ENCODE assay signal across 21 mouse cellular contexts in the genomic region with DNA sequence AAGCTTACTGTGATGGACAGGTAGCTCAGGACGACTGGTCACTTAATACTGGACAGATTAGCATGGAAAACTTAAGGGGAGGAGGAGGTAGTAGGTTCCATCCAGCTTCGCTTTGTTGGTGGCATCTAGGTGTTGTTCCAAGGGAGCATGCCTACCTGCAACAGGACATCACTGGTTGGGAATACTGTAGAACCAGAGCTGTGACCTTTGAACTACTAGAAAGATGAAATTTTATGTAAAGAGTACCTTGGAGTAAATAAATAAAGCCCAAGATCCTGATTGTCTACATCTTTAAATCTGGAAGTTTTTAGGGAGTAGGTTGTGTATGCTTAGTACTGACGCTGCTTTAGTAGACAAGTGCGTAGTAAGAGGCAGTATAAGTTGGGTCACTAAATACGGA. TPM values are rescaled to one million over a fixed set of nuclear protein-coding genes. Genes with fewer than 3 reads are reported as not detected.
DNase-seq lines count a peak whose midpoint lies in the region; ATAC-seq and TF ChIP-seq lines count a peak whose summit lies in the region.
"Had no signal": no experiment of that assay in that cellular context is flagged by ENCODE, and none has a peak within 500 bp of the region (broad histone marks: within the 10 kb centered on the region; RNA-seq: fewer than 3 reads in every experiment).

No protein-coding gene starts in this region.

- peaks cover 52% of the 10 kb centered on the region for H3K4me1 ChIP-seq in erythroblast, embryonic 14.5 days (ENCODE audit: control insufficient read depth)
- peaks cover 19% of the 10 kb centered on the region for H3K4me1 ChIP-seq in lung, embryonic 16.5 days (replicated peaks; ENCODE audit: control insufficient read depth, insufficient read depth, low read length)
- peaks cover 12% of the 10 kb centered on the region for H3K4me1 ChIP-seq in embryonic fibroblast, embryonic 13.5 days (ENCODE audit: control insufficient read depth, insufficient read depth, low read length)
- H3K4me1 ChIP-seq in hindbrain, postnatal 0 days (ENCODE audit: insufficient read depth, low read length), result peaks cover 12% of the 10 kb centered on the region

- no peak for ATAC-seq in erythroblast, adult 5-6 weeks (replicated peaks; ENCODE audit: low FRiP score, poor library complexity, severe bottlenecking)
- no peak for ATAC-seq in lung, embryonic 16.5 days (ENCODE audit: low read depth)
- no peak for ATAC-seq in hindbrain, postnatal 0 days
- ATAC-seq in frontal cortex, adult (ENCODE audit: low TSS enrichment), result no peak
- ATAC-seq in megakaryocyte-erythroid progenitor cell, adult 5-6 weeks (replicated peaks; ENCODE audit: low FRiP score, low TSS enrichment, poor library complexity, severe bottlenecking), result no peak
- ATAC-seq: forebrain, embryonic 16.5 days; inflammation-experienced regulatory T-cells, adult 6 months had no signal

- H3K4me3 ChIP-seq in erythroblast, embryonic 14.5 days (replicated peaks), result peak overlapping the region; percentile 33
- no peak overlapping the region for H3K4me3 ChIP-seq in lung, embryonic 16.5 days (ENCODE audit: low read length)
- H3K4me3 ChIP-seq in embryonic fibroblast, embryonic 13.5 days (ENCODE audit: insufficient read depth, low read length), result peak overlapping the region; percentile 91
- no peak overlapping the region for H3K4me3 ChIP-seq in hindbrain, postnatal 0 days (ENCODE audit: low read length)
- H3K4me3 ChIP-seq: gastrocnemius, adult 2 months; heart, embryonic 15.5 days; hindbrain, embryonic 10.5 days; layer of hippocampus, adult 2 months; neural tube, embryonic 13.5 days had no signal

- no peaks in the 10 kb centered on the region for H3K27me3 ChIP-seq in erythroblast, embryonic 14.5 days (ENCODE audit: control insufficient read depth)
- H3K27me3 ChIP-seq in lung, embryonic 16.5 days (ENCODE audit: control insufficient read depth, insufficient read depth, low read depth, low read length), result no peaks in the 10 kb centered on the region
- H3K27me3 ChIP-seq in hindbrain, postnatal 0 days (ENCODE audit: insufficient read depth, low read length), result no peaks in the 10 kb centered on the region
- H3K27me3 ChIP-seq: heart, embryonic 15.5 days; neural tube, embryonic 13.5 days had no signal

- H3K4me2 ChIP-seq in lung, embryonic 16.5 days (ENCODE audit: low read depth, low read length), result no peak overlapping the region
- no peak overlapping the region for H3K4me2 ChIP-seq in hindbrain, postnatal 0 days (ENCODE audit: low read depth, low read length)
- H3K4me2 ChIP-seq: heart, embryonic 15.5 days had no signal

- TF ChIP-seq POLR2A in embryonic fibroblast, embryonic 13.5 days (IDR thresholded peaks at IDR 0.05; ENCODE audit: low read depth, low read length), result no peak

- no peak for DNase-seq in lung, postnatal 14 days
- no peak for DNase-seq in hindbrain, postnatal 0 days (ENCODE audit: low spot score)
- DNase-seq: cerebellum, adult 9-11 months; gastrocnemius, adult 2 months; heart, adult 18-20 months; kidney, postnatal 10 days; lung, postnatal 10 days; thymus, postnatal 36 days had no signal

- H3K9ac ChIP-seq in lung, embryonic 16.5 days (ENCODE audit: low read length), result 0 out of 2 replicates have a peak overlapping the region, but pooled peaks have one; percentile 9
- no peak overlapping the region for H3K9ac ChIP-seq in hindbrain, postnatal 0 days (replicated peaks; ENCODE audit: low read length)
- H3K9ac ChIP-seq: heart, embryonic 15.5 days; neural tube, embryonic 13.5 days had no signal

- H3K9me3 ChIP-seq in erythroblast, embryonic 14.5 days (ENCODE audit: control insufficient read depth, low read length), result no peaks in the 10 kb centered on the region
- H3K9me3 ChIP-seq in lung, embryonic 16.5 days (ENCODE audit: control insufficient read depth, low read length), result no peaks in the 10 kb centered on the region
- H3K9me3 ChIP-seq in hindbrain, postnatal 0 days (ENCODE audit: low read length), result no peaks in the 10 kb centered on the region
- H3K9me3 ChIP-seq: heart, embryonic 15.5 days; hindbrain, embryonic 10.5 days; neural tube, embryonic 13.5 days had no signal

- 67% methylated on average over 5 of the region's 5 CpGs for WGBS in lung, embryonic 16.5 days
- WGBS in hindbrain, postnatal 0 days, result 81% methylated on average over 5 of the region's 5 CpGs

- no peak overlapping the region for H3K27ac ChIP-seq in lung, embryonic 16.5 days (ENCODE audit: low read length)
- H3K27ac ChIP-seq in embryonic fibroblast, embryonic 13.5 days (ENCODE audit: insufficient read depth, low read length), result peak overlapping the region; percentile 72; the same call in 1 of the 2 replicates
- H3K27ac ChIP-seq in hindbrain, postnatal 0 days, result no peak overlapping the region
- H3K27ac ChIP-seq: gastrocnemius, adult 2 months; heart, embryonic 15.5 days; hindbrain, embryonic 10.5 days; layer of hippocampus, adult 2 months; neural tube, embryonic 13.5 days had no signal

- peaks cover 74% of the 10 kb centered on the region for H3K36me3 ChIP-seq in erythroblast, embryonic 14.5 days (ENCODE audit: control insufficient read depth)
- peaks cover 40% of the 10 kb centered on the region for H3K36me3 ChIP-seq in lung, embryonic 16.5 days (ENCODE audit: control insufficient read depth, insufficient read depth, low read length)
- H3K36me3 ChIP-seq in hindbrain, postnatal 0 days (ENCODE audit: insufficient read depth, low read length), result peaks cover 56% of the 10 kb centered on the region

- no peak for TF ChIP-seq CTCF in embryonic fibroblast, embryonic 13.5 days (IDR thresholded peaks at IDR 0.05; ENCODE audit: borderline replicate concordance, insufficient read depth, low read length)
- TF ChIP-seq CTCF in hindbrain, postnatal 0 days (IDR thresholded peaks at IDR 0.05; ENCODE audit: low read depth), result no peak

RNA-seq across cellular contexts. Expression of gene Rpl27a, which starts 3.1 kb away (rescaled TPM):
- 866 and 1,006 TPM in 2 replicates for polyA plus RNA-seq in erythroblast, embryonic 14.5 days (2012)
- 123 and 147 TPM in 2 replicates for total RNA-seq in erythroblast, adult 5-6 weeks (2015; ENCODE audit: low replicate concordance)
- total RNA-seq in erythroblast, adult 5-6 weeks (2017; ENCODE audit: low replicate concordance), result 99.9 and 139 TPM in 2 replicates
- polyA plus RNA-seq in lung, embryonic 16.5 days (2015; fragmentation: Nextera tagmentation; extraction: Ambion mirVana), result 126 and 134 TPM in 2 replicates
- 433 and 456 TPM in 2 replicates for polyA plus RNA-seq in embryonic fibroblast, embryonic 13.5 days (2011; ENCODE audit: insufficient read length, low read depth, missing spikeins)
- 337 and 346 TPM in 2 replicates for total RNA-seq in hindbrain, postnatal 0 days (2014; rRNA removed)
- 100 and 104 TPM in 2 replicates for polyA plus RNA-seq in hindbrain, postnatal 0 days (2015; fragmentation: Nextera tagmentation; extraction: Ambion mirVana)
- 853 and 1,045 TPM in 2 replicates for total RNA-seq in megakaryocyte-erythroid progenitor cell, adult 5-6 weeks (2014; fragmentation: Nextera tagmentation)
- total RNA-seq in megakaryocyte-erythroid progenitor cell, adult 5-6 weeks (2017), result 970 and 1,232 TPM in 2 replicates

RNA-seq across cellular contexts. Expression of gene Trim66, which starts 14.2 kb away (rescaled TPM):
- not detected in 2 replicates for polyA plus RNA-seq in erythroblast, embryonic 14.5 days (2012)
- total RNA-seq in erythroblast, adult 5-6 weeks (2015; ENCODE audit: low replicate concordance), result not detected in 2 replicates
- total RNA-seq in erythroblast, adult 5-6 weeks (2017; ENCODE audit: low replicate concordance), result not detected in 2 replicates
- 0.03 and 0.13 TPM in 2 replicates for polyA plus RNA-seq in lung, embryonic 16.5 days (2015; fragmentation: Nextera tagmentation; extraction: Ambion mirVana)
- polyA plus RNA-seq in embryonic fibroblast, embryonic 13.5 days (2011; ENCODE audit: insufficient read length, low read depth, missing spikeins), result 3.2 and 8.7 TPM in 2 replicates
- total RNA-seq in hindbrain, postnatal 0 days (2014; rRNA removed), result 2.9 and 4.5 TPM in 2 replicates
- 0.61 and 0.73 TPM in 2 replicates for polyA plus RNA-seq in hindbrain, postnatal 0 days (2015; fragmentation: Nextera tagmentation; extraction: Ambion mirVana)
- not detected in 2 replicates for total RNA-seq in megakaryocyte-erythroid progenitor cell, adult 5-6 weeks (2014; fragmentation: Nextera tagmentation)
- total RNA-seq in megakaryocyte-erythroid progenitor cell, adult 5-6 weeks (2017), result not detected in 2 replicates
- polyA plus RNA-seq: heart, embryonic 15.5 days; inflammation-experienced regulatory T-cells, adult 6 months; limb, embryonic 11.5 days had no signal

Comparison
In these comparisons a context has a peak if more than half of its experiments do, and no peak if none do; other contexts are left out.
1. H3K4me3 ChIP-seq: peak in erythroblast, embryonic 14.5 days (single experiment) and embryonic fibroblast, embryonic 13.5 days (single experiment); none in lung, embryonic 16.5 days (single experiment) and hindbrain, postnatal 0 days (single experiment).